Mouse (Mus musculus): ENCODE measurements around the gene Arhgap27. TPM values are rescaled to one million over a fixed set of nuclear protein-coding genes. Genes with fewer than 3 reads are reported as not detected.

Arhgap27 gene
- polyA plus RNA-seq, 1 experiment from 2014 or later = 15.6 TPM

- WGBS = 93% methylated on average over 7 of the region's 7 CpGs
- Histone ChIP-seq H3K36me3 (ENCODE audit: control insufficient read depth, insufficient read depth, low read length) (peaks cover 41% of the 10 kb centered on the region), H3K9me3 (ENCODE audit: control insufficient read depth, low read length) (no peaks in the 10 kb centered on the region), H3K27ac (ENCODE audit: low read depth, low read length) (no peak overlapping the region), H3K4me3 (ENCODE audit: low read length) (no peak overlapping the region), H3K27me3 (ENCODE audit: control insufficient read depth, insufficient read depth, low read length) (no peaks in the 10 kb centered on the region), H3K4me1 (ENCODE audit: control insufficient read depth, insufficient read depth, low read length) (no peaks in the 10 kb centered on the region), H3K4me2 (replicated peaks; ENCODE audit: low read depth, low read length) (no peak overlapping the region), H3K9ac (ENCODE audit: low read depth, low read length) (no peak overlapping the region)
- ATAC-seq (ENCODE audit: low FRiP score, low TSS enrichment) = no peak
Observed at GRCm38 (mm10) chr11:103394025-103394424, 30.5 kb upstream of the Arhgap27 start.

DNA sequence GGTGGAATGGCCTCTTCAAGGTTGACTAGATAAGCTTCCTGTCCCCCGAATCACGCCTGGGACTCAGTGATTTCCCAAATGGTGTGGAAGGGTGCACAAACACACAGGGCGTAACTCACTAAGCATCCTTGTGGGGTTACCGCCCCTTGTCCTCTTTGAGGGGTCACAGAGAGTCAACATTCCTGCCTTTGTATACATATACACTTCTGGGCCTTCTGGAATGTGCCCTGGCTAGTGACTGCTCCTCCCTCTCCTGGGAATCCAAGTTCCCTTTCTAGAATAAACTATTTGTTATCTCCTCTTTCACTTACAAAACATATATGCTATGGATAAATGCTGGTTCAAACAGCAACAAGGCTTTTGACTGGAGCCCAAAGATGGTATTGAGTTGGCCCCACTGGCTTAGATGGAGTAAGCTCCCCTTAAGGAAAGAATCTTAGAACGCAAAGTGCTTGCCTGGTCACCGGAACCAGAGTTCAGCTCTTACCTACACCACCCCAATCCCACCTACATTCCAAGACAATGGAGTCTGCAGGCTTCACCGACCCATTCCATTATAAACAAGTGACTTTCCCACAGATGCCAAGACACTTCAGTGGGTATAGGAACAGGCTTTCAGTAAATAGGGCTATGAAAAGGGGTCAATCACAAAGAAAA is 24.5 kb upstream of the Arhgap27 start:
- Histone ChIP-seq H3K4me3 (ENCODE audit: low read length) (no peak overlapping the region), H3K27ac (ENCODE audit: low read depth, low read length) (no peak overlapping the region), H3K4me2 (replicated peaks; ENCODE audit: low read depth, low read length) (no peak overlapping the region), H3K4me1 (ENCODE audit: control insufficient read depth, insufficient read depth, low read length) (peaks cover 4% of the 10 kb centered on the region), H3K9me3 (ENCODE audit: control insufficient read depth, low read length) (no peaks in the 10 kb centered on the region), H3K36me3 (ENCODE audit: control insufficient read depth, insufficient read depth, low read length) (peaks cover 19% of the 10 kb centered on the region), H3K9ac (ENCODE audit: low read depth, low read length) (no peak overlapping the region), H3K27me3 (ENCODE audit: control insufficient read depth, insufficient read depth, low read length) (no peaks in the 10 kb centered on the region)
- ATAC-seq (ENCODE audit: low FRiP score, low TSS enrichment) = no peak
- WGBS = 74% methylated on average over 7 of the region's 7 CpGs

DNA sequence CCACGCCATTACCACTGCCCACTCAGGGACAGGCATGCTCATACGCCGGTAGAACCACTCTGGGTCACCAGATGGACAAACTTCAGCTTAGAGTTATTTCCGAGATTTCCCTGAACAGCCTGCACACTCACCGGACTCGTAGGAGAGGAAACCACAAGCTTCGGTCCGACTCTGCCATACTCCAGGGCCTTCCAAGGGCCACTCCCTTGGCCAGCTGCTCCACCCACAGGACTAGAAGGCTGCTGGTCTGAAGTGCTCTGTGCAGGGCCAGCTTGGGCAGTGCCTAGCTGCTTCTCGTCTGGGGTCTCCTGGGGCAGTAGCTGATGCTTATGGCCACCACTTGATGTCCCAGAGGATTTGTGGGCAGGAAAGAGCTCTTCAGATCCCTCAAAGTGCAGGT is 23.3 kb upstream of the Arhgap27 start:
- no peak overlapping the region for H3K4me2 ChIP-seq (replicated peaks; ENCODE audit: low read depth, low read length)

GRCm38 (mm10) chr11:103381956-103382613 is 18.6 kb upstream of the Arhgap27 start:
- Histone ChIP-seq H3K9ac (ENCODE audit: low read depth, low read length) (no peak overlapping the region), H3K4me1 (ENCODE audit: control insufficient read depth, insufficient read depth, low read length) (peaks cover 4% of the 10 kb centered on the region), H3K36me3 (ENCODE audit: control insufficient read depth, insufficient read depth, low read length) (peaks cover 21% of the 10 kb centered on the region), H3K27ac (ENCODE audit: low read depth, low read length) (no peak overlapping the region), H3K4me2 (replicated peaks; ENCODE audit: low read depth, low read length) (no peak overlapping the region), H3K4me3 (ENCODE audit: low read length) (no peak overlapping the region), H3K9me3 (ENCODE audit: control insufficient read depth, low read length) (no peaks in the 10 kb centered on the region), H3K27me3 (ENCODE audit: control insufficient read depth, insufficient read depth, low read length) (no peaks in the 10 kb centered on the region)
- ATAC-seq (ENCODE audit: low FRiP score, low TSS enrichment) = 0 out of 2 replicates have a peak, but pooled peaks have one; percentile 9
- WGBS = 49% methylated on average over 5 of the region's 5 CpGs

More for the DNA sequence above, 23.3 kb upstream of the Arhgap27 start:
- H3K27me3 ChIP-seq (ENCODE audit: control insufficient read depth, insufficient read depth, low read length) = no peaks in the 10 kb centered on the region
- no peak overlapping the region for H3K4me3 ChIP-seq (ENCODE audit: low read length)
- peaks cover 14% of the 10 kb centered on the region for H3K36me3 ChIP-seq (ENCODE audit: control insufficient read depth, insufficient read depth, low read length)
- no peaks in the 10 kb centered on the region for H3K9me3 ChIP-seq (ENCODE audit: control insufficient read depth, low read length)
- 91% methylated on average over 9 of the region's 9 CpGs for WGBS
- ATAC-seq (ENCODE audit: low FRiP score, low TSS enrichment) = no peak
- H3K27ac ChIP-seq (ENCODE audit: low read depth, low read length) = no peak overlapping the region
- peaks cover 4% of the 10 kb centered on the region for H3K4me1 ChIP-seq (ENCODE audit: control insufficient read depth, insufficient read depth, low read length)
- no peak overlapping the region for H3K9ac ChIP-seq (ENCODE audit: low read depth, low read length)

GRCm38 (mm10) chr11:103381505-103381904 is 18.0 kb upstream of the Arhgap27 start:
- Histone ChIP-seq H3K27ac (ENCODE audit: low read depth, low read length) (no peak overlapping the region), H3K9me3 (ENCODE audit: control insufficient read depth, low read length) (no peaks in the 10 kb centered on the region), H3K9ac (ENCODE audit: low read depth, low read length) (no peak overlapping the region), H3K4me1 (ENCODE audit: control insufficient read depth, insufficient read depth, low read length) (peaks cover 4% of the 10 kb centered on the region), H3K36me3 (ENCODE audit: control insufficient read depth, insufficient read depth, low read length) (peaks cover 21% of the 10 kb centered on the region), H3K27me3 (ENCODE audit: control insufficient read depth, insufficient read depth, low read length) (no peaks in the 10 kb centered on the region), H3K4me2 (replicated peaks; ENCODE audit: low read depth, low read length) (no peak overlapping the region), H3K4me3 (ENCODE audit: low read length) (no peak overlapping the region)
- ATAC-seq (ENCODE audit: low FRiP score, low TSS enrichment) = no peak
- WGBS = 87% methylated on average over 7 of the region's 7 CpGs

DNA sequence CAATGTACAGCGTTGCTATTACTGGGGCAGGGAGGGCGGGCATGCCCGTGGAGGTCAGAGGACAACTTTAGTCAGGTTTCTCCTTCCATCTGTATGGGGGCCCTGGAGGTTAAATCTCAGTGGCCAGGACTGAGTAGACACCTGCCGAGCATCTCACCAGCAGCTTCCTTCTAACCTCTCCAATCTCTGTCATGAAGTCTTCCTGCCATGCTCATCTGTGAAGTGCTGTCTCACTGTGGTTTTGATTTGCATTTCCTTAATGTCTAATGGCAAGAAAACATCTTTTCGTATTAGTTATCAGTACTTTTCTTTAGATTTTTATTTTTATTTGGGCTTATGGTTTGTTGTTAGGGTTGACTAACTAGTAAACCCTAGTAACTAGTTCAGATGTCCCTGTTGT is 17.0 kb upstream of the Arhgap27 start:
- Histone ChIP-seq H3K36me3 (ENCODE audit: control insufficient read depth, insufficient read depth, low read length) (peaks cover 21% of the 10 kb centered on the region; the same call in 1 of the 2 replicates), H3K27me3 (ENCODE audit: control insufficient read depth, insufficient read depth, low read length) (no peaks in the 10 kb centered on the region), H3K4me2 (replicated peaks; ENCODE audit: low read depth, low read length) (no peak overlapping the region), H3K4me3 (ENCODE audit: low read length) (no peak overlapping the region), H3K4me1 (ENCODE audit: control insufficient read depth, insufficient read depth, low read length) (peaks cover 4% of the 10 kb centered on the region), H3K27ac (ENCODE audit: low read depth, low read length) (no peak overlapping the region), H3K9ac (ENCODE audit: low read depth, low read length) (no peak overlapping the region), H3K9me3 (ENCODE audit: control insufficient read depth, low read length) (no peaks in the 10 kb centered on the region)
- ATAC-seq (ENCODE audit: low FRiP score, low TSS enrichment) = no peak
- WGBS = 77% methylated on average over 5 of the region's 5 CpGs

DNA sequence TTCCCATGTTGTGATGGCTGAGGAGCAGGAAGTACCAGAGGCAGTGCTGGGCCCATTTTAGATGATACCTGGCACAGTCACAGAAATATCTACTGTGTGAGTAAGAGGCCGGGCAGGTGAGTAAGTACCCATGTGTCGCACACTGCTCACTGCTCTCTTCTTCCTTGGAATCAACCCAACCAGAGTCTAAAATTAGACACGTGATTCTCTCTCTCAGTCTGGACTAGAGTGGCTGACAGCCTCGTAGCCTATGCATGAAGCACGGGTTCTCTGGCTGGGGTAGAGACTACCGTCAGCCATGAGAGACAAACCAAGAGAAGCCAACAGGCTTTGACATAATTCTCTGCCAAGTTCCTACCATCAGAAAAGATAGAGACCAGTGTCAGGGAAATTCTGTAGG is 14.8 kb upstream of the Arhgap27 start:
- Histone ChIP-seq H3K4me1 (ENCODE audit: control insufficient read depth, insufficient read depth, low read length) (peaks cover 2% of the 10 kb centered on the region), H3K9me3 (ENCODE audit: control insufficient read depth, low read length) (no peaks in the 10 kb centered on the region), H3K4me3 (ENCODE audit: low read length) (no peak overlapping the region), H3K4me2 (replicated peaks; ENCODE audit: low read depth, low read length) (no peak overlapping the region), H3K9ac (ENCODE audit: low read depth, low read length) (no peak overlapping the region), H3K36me3 (ENCODE audit: control insufficient read depth, insufficient read depth, low read length) (peaks cover 32% of the 10 kb centered on the region; the same call in 1 of the 2 replicates), H3K27me3 (ENCODE audit: control insufficient read depth, insufficient read depth, low read length) (no peaks in the 10 kb centered on the region), H3K27ac (ENCODE audit: low read depth, low read length) (no peak overlapping the region; the same call in 1 of the 2 replicates)
- no peak for ATAC-seq (ENCODE audit: low FRiP score, low TSS enrichment)
- 93% methylated on average over 6 of the region's 6 CpGs for WGBS

- Histone ChIP-seq H3K27me3 (ENCODE audit: control insufficient read depth, insufficient read depth, low read length) (no peaks in the 10 kb centered on the region), H3K4me3 (ENCODE audit: low read length) (no peak overlapping the region), H3K4me1 (ENCODE audit: control insufficient read depth, insufficient read depth, low read length) (no peaks in the 10 kb centered on the region), H3K4me2 (replicated peaks; ENCODE audit: low read depth, low read length) (no peak overlapping the region), H3K9me3 (ENCODE audit: control insufficient read depth, low read length) (no peaks in the 10 kb centered on the region), H3K36me3 (ENCODE audit: control insufficient read depth, insufficient read depth, low read length) (peaks cover 36% of the 10 kb centered on the region; the same call in 1 of the 2 replicates), H3K9ac (ENCODE audit: low read depth, low read length) (no peak overlapping the region), H3K27ac (ENCODE audit: low read depth, low read length) (no peak overlapping the region)
- ATAC-seq (ENCODE audit: low FRiP score, low TSS enrichment) = no peak
- WGBS = 89% methylated on average over 5 of the region's 5 CpGs
Observed at GRCm38 (mm10) chr11:103375772-103376171, 12.3 kb upstream of the Arhgap27 start.

- H3K4me1 ChIP-seq (ENCODE audit: control insufficient read depth, insufficient read depth, low read length) = no peaks in the 10 kb centered on the region
- peaks cover 40% of the 10 kb centered on the region; the same call in 1 of the 2 replicates for H3K36me3 ChIP-seq (ENCODE audit: control insufficient read depth, insufficient read depth, low read length)
- H3K4me3 ChIP-seq (ENCODE audit: low read length) = no peak overlapping the region
- no peaks in the 10 kb centered on the region for H3K27me3 ChIP-seq (ENCODE audit: control insufficient read depth, insufficient read depth, low read length)
- ATAC-seq (ENCODE audit: low FRiP score, low TSS enrichment) = no peak
- no peak overlapping the region for H3K27ac ChIP-seq (ENCODE audit: low read depth, low read length)
- WGBS = 79% methylated on average over 1 of the region's 1 CpGs
- H3K4me2 ChIP-seq (replicated peaks; ENCODE audit: low read depth, low read length) = no peak overlapping the region
- H3K9me3 ChIP-seq (ENCODE audit: control insufficient read depth, low read length) = no peaks in the 10 kb centered on the region
- H3K9ac ChIP-seq (ENCODE audit: low read depth, low read length) = no peak overlapping the region
Observed at GRCm38 (mm10) chr11:103375258-103375657, 11.8 kb upstream of the Arhgap27 start.

Data from kidney, embryonic 14.5 days (tissue).